Mouse (Mus musculus): ENCODE measurements around the gene Sumo3.

The Sumo3 gene

GRCm38 (mm10) chr10:77605908-77606826 lies at the start of gene Sumo3, which contains the start of gene Gm49325:
TSS of gene Sumo3 (plus strand) at chr10:77606097.
TSS of gene Gm49325 (plus strand) at chr10:77606197.
- DNase-seq (ENCODE audit: extremely low read depth, low read depth) = no peak

DNA sequence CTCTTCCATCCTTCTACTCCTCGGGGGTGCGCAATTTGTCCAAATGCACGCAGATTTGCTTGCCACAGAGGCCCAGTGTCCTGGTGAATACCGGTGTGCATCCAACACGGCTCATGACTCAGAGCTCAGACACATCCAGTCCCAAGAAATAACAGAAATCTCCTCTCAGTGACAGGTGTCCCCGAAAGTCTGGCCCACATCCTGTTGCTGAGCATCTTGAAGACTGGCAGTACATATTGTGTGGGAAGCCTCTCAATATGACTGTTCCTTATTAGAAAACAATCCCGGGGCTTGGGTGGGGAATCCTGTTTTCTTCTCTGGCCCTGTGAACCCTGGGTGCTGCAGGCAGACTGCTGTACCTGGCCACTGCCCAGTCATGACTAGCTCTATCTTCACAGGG lies 49.3 kb upstream of the Sumo3 start:
- no peak for DNase-seq (ENCODE audit: extremely low read depth, low read depth)

GRCm38 (mm10) chr10:77557641-77558040 lies 48.3 kb upstream of the Sumo3 start:
- DNase-seq (ENCODE audit: extremely low read depth, low read depth) = no peak

DNA sequence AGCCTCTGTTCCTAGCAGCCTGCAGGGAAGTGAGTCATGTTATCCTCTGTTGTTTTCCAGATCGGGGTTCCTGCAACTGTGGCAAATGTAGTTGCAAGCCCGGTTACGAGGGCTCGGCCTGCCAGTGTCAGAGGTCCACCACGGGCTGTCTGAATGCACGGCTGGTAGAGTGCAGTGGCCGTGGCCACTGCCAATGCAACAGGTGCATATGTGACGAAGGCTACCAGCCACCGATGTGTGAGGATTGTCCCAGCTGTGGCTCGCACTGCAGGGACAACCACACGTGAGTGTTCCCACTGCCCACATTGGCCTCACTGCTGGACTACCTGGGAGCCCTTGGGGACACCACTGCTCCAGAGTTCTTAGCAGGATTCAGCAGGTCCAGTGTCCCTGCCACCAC lies 45.8 kb upstream of the Sumo3 start:
- DNase-seq (ENCODE audit: extremely low read depth, low read depth) = no peak

DNA sequence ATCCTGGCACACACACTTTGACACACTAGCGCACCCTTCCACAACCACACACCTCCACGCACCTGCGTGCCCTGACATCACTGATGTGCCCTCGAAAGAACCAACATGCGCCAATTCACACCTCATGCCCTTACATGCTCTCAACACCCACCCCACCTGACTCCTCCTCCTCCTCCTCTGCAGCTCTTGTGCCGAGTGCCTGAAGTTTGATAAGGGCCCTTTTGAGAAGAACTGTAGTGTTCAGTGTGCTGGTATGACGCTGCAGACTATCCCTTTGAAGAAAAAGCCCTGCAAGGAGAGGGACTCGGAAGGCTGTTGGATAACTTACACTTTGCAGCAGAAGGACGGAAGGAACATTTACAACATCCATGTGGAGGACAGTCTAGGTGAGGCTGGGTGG lies 45.1 kb upstream of the Sumo3 start:
- no peak for DNase-seq (ENCODE audit: extremely low read depth, low read depth)

GRCm38 (mm10) chr10:77561508-77561907 lies 44.4 kb upstream of the Sumo3 start:
- peak; percentile 22 for DNase-seq (ENCODE audit: extremely low read depth, low read depth)

DNA sequence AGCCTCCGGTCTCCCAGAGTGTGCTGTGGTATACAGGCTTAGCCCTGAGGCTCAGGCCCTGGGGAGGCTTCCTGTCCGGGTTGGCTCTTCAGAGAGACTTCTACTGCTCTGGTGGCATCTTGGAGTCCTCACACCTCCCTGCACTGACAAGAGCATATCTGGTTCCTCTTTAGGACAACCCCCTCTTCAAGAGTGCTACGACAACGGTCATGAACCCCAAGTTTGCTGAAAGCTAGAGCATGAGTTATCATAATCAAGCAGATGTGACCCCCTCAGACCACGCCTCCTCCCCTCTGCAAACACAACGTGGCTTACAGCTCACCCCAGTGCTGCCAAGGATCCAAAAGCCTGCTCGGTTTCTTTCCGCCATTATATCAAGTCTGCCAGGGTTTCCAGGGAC lies 40.9 kb upstream of the Sumo3 start:
- DNase-seq (ENCODE audit: extremely low read depth, low read depth) = peak; percentile 90

- DNase-seq (ENCODE audit: extremely low read depth, low read depth) = peak; percentile 43
Measured at GRCm38 (mm10) chr10:77566651-77567050, 39.2 kb upstream of the Sumo3 start.

- DNase-seq (ENCODE audit: extremely low read depth, low read depth) = no peak
Measured at GRCm38 (mm10) chr10:77569481-77569880, 36.4 kb upstream of the Sumo3 start.

DNA sequence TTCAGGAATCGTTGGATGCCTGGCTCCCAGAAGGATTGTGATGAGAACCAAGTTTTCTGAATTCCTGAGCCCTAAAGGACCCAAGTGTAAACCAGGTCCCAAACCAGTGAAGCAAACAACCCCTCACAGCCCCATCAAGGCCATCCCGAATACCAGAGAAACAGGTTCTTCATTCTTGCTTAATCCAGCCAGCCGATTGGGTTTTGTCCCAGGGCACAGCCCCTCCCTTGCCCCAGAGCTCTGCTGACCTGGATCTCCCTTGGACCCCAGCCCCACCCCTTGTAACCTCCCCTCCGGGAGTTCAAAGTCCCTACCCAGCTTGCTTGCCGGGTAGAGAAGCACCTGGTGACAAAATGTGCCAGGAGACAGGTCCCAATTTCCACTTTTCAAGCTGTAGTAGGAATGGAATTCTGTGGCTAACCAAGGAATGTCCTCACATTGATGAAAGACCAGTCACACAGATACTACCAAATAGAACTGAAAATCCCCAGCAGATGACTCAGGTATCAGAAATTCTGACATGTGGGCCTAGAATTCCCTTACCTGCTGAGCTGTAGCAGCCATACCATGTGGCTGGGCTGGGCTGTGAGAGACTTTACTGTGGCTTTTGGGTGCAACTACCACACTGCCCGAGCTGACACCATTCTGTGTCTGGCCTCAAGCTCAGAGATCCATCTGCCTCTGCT lies 35.8 kb upstream of the Sumo3 start:
- DNase-seq (ENCODE audit: extremely low read depth, low read depth) = no peak

- no peak for DNase-seq (ENCODE audit: extremely low read depth, low read depth)
Measured at GRCm38 (mm10) chr10:77572225-77572624, 33.7 kb upstream of the Sumo3 start.

DNA sequence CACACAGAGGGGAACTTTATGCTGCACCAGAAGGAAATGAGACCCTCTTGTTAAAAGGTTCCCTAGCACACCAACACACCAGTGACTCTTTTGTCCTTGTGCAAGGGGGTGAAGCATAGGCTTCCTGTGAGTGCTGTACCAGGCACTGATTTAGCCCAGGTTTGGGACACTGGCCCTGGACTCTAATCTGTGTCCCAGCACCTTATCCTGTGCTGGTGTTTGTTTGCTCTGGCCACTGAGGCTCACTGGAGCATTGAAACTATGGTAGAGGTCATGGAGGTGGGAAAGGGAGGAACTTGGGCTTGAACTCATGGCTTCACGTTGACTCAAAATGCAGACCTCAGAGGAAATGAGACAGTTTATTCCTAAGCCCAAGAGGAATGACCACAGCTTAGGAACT lies 32.7 kb upstream of the Sumo3 start:
- DNase-seq (ENCODE audit: extremely low read depth, low read depth) = no peak

GRCm38 (mm10) chr10:77580027-77580920 lies 25.6 kb upstream of the Sumo3 start:
- no peak for DNase-seq (ENCODE audit: extremely low read depth, low read depth)

DNA sequence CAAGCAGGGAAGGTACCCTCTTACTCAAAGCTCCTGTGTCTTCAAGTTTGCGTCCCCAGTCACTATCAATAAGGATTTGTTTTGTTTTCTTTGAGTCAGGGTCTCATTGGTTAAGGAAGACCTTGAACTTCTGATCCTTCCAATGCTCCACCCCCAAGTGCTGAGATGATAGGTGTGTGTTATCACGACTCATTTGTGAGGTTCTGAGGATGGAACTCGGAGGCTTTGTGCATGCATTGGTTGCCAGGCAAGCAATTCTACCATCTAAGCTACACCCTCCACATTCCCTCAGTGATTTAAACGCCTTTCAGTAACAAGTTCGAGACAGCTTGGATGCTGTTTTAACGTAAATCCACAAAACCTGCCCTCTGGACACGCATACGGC lies 24.9 kb upstream of the Sumo3 start:
- no peak for DNase-seq (ENCODE audit: extremely low read depth, low read depth)

GRCm38 (mm10) chr10:77581408-77582284 lies 24.3 kb upstream of the Sumo3 start, which contains the start of gene Pttg1ip:
TSS of gene Pttg1ip (plus strand) at chr10:77581720.
- peak; percentile 84 for DNase-seq (ENCODE audit: extremely low read depth, low read depth)

- DNase-seq (ENCODE audit: extremely low read depth, low read depth) = no peak
Measured at GRCm38 (mm10) chr10:77582285-77582618, 23.6 kb upstream of the Sumo3 start.

- DNase-seq (ENCODE audit: extremely low read depth, low read depth) = peak; percentile 62
Measured at GRCm38 (mm10) chr10:77583795-77584422, 22.0 kb upstream of the Sumo3 start.

GRCm38 (mm10) chr10:77586637-77587036 lies 19.3 kb upstream of the Sumo3 start:
- no peak for DNase-seq (ENCODE audit: extremely low read depth, low read depth)

- DNase-seq (ENCODE audit: extremely low read depth, low read depth) = no peak
Measured at GRCm38 (mm10) chr10:77587091-77587775, 18.7 kb upstream of the Sumo3 start.

DNA sequence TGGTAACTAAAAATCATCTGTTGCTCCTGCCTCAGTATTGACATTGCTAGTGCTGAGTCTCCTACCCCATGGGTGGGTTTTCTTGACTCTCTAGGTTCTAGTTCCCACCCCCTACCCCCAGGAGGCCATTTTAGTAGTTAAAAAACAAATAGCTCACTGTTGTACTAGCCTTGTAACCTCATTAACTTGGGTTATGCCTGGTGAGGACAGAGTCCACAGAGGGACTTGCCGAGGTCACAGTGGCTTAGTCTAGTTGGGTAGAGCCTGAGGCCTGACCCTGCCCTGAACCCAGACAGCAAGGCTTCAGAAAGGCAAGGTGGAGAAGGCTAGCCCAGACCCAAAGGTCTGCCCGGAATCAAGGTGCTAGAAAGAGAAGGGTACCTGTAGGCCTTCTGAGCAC lies 17.9 kb upstream of the Sumo3 start:
- DNase-seq (ENCODE audit: extremely low read depth, low read depth) = no peak

Data from MEL-GATA-1-ER (cell line).